Mouse (Mus musculus) midbrain, embryonic 12.5 days (tissue): Measurements from ENCODE around the gene Atxn7l1. TPM values are rescaled to one million over a fixed set of nuclear protein-coding genes. Genes with fewer than 3 reads are reported as not detected.
"Not testable (repeated sequence)": the region's sequence is repeated elsewhere in the genome, so short reads cannot be mapped to it uniquely, and the experiment has no call there.

Experiments used
- ATAC-seq: fragments of 200-750 bp; cut with Nextera tagmentation; 2 replicates; pipeline ENCODE4 v1.8.0; 2017; ENCODE audit warnings: low read depth, moderate TSS enrichment, moderate library complexity; ENCODE audit not compliant: low FRiP score
- H3K27ac ChIP-seq: fragments of 300-500 bp; sonication (generic); replicated peaks from 2 replicates; pipeline ENCODE4 v1.5.1; 2016; ENCODE audit warnings: mild to moderate bottlenecking
- H3K27me3 ChIP-seq: fragments of 300-500 bp; sonication (generic); 2 replicates; pipeline ENCODE4 v1.6.1; 2016; ENCODE audit warnings: mild to moderate bottlenecking
- H3K36me3 ChIP-seq: fragments of 300-500 bp; sonication (generic); 2 replicates; pipeline ENCODE4 v1.6.1; 2016
- H3K4me1 ChIP-seq: fragments of 300-500 bp; sonication (generic); 2 replicates; pipeline ENCODE4 v1.6.1; 2016
- H3K4me2 ChIP-seq: fragments of 300-500 bp; sonication (generic); replicated peaks from 2 replicates; pipeline ENCODE4 v1.6.1; 2016; ENCODE audit warnings: mild to moderate bottlenecking, moderate library complexity
- H3K4me3 ChIP-seq: fragments of 300-500 bp; sonication (generic); 2 replicates; pipeline ENCODE4 v1.5.1; 2016; ENCODE audit warnings: mild to moderate bottlenecking
- H3K9ac ChIP-seq: fragments of 300-500 bp; sonication (generic); replicated peaks from 2 replicates; pipeline ENCODE4 v1.6.1; 2016; ENCODE audit warnings: mild to moderate bottlenecking, moderate library complexity
- H3K9me3 ChIP-seq: fragments of 300-500 bp; sonication (generic); 2 replicates; pipeline ENCODE4 v1.6.1; 2016; ENCODE audit warnings: mild to moderate bottlenecking
- WGBS: fragments of 180-500 bp; shearing (Covaris S2); methylation state at CpG from one replicate; pipeline ENCODE4 v1.1.7; 2016; 5-methylcytosine and 5-hydroxymethylcytosine counted together
- polyA plus RNA-seq: library from polyadenylated mRNA; unstranded; fragments of >200 nt; fragmentation: Nextera tagmentation; extraction: Ambion mirVana; gene quantifications from 2 replicates; pipeline ENCODE4 v1.2.1, GENCODE M21; 2016

Atxn7l1 gene
- polyA plus RNA-seq, 1 experiment from 2014 or later: 11.3 TPM

DNA sequence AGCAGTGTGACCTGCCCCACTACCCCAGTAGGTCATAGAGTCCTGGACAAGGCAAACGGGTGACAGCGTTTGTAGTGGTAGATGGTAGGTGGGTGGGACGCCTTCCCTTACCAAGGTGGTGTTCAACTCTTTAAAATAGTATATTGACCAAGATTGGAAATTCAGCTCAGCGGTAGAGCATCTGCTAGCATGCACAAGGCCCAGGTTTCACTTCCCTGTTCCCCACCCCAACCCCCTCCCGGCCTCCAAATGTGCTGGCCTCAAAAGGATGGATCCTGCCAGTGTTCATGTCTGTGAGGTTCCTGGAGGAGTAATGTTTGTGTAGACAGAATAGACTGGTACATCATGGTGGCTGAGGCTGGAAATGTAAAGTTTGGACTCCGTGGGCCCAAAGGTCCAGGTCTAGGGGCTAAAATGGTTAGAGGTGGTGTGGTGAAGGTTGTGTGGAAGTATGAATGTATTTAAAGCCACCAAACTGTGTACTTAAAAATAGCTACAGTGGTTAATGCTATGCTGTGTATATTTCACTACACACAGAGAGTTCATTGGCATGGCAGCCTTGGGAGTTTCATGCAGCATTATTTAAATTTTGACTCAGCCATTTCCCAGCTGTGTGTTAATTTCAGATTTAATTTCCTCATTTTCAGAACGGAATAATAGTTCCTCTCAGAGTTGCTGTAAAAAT lies 9.0 kb downstream of the Atxn7l1 start:
- Histone ChIP-seq H3K4me3 (no peak overlapping the region), H3K9me3 (no peaks in the 10 kb centered on the region), H3K9ac (no peak overlapping the region), H3K36me3 (peaks cover 5% of the 10 kb centered on the region; the same call in 1 of the 2 replicates), H3K27me3 (no peaks in the 10 kb centered on the region), H3K27ac (no peak overlapping the region), H3K4me2 (no peak overlapping the region), H3K4me1 (no peaks in the 10 kb centered on the region; the same call in 1 of the 2 replicates)
- WGBS: 91% methylated on average over 7 of the region's 7 CpGs
- no peak for ATAC-seq

DNA sequence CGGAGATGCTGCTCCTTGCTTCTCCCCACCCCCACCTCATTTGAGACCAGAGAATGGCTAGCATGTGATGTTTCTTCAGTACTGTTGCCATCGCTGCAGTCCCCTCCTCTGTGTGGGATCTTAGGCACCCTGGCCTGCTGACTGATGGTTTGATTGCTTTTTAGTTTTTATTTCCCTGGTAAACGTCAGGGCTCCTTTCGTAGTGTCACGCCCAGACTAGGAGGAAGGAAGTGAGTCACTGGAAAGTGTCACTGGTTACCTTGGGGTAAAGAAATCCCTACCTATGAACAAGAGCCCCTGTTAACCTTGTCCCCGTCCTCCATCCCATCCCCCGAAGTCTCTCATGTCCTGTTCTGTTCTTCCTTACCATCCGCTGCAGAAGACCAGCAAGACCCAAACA lies 10.8 kb downstream of the Atxn7l1 start:
- Histone ChIP-seq H3K27me3 (no peaks in the 10 kb centered on the region), H3K4me1 (peaks cover 5% of the 10 kb centered on the region; the same call in 1 of the 2 replicates), H3K27ac (no peak overlapping the region), H3K4me3 (no peak overlapping the region), H3K36me3 (peaks cover 5% of the 10 kb centered on the region; the same call in 1 of the 2 replicates), H3K9ac (no peak overlapping the region), H3K4me2 (no peak overlapping the region), H3K9me3 (no peaks in the 10 kb centered on the region)
- no peak for ATAC-seq
- 86% methylated on average over 8 of the region's 8 CpGs for WGBS

DNA sequence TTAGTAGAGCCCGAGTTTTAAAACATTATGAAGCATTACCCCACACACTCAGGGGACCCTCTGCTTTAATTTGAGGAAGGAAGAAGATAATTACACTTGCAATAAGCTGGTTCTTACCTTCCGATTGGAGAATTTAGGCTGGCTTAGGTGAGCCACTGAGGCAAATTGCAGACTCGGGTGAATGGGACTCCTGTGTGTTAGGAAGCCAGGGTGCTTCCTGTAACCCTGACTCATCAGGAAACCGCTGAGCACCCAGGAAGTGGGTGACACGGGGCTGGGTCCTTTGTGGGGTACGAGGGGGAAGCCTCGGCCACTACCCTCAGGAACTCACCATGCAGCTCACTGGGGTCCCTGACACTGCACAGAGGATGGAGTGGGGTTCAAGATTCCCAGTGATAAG lies 12.9 kb downstream of the Atxn7l1 start:
- H3K9ac ChIP-seq: no peak overlapping the region
- peaks cover 5% of the 10 kb centered on the region; the same call in 1 of the 2 replicates for H3K4me1 ChIP-seq
- H3K9me3 ChIP-seq: no peaks in the 10 kb centered on the region
- H3K36me3 ChIP-seq: peaks cover 4% of the 10 kb centered on the region; the same call in 1 of the 2 replicates
- no peak overlapping the region for H3K27ac ChIP-seq
- H3K4me2 ChIP-seq: no peak overlapping the region
- ATAC-seq: no peak
- H3K27me3 ChIP-seq: no peaks in the 10 kb centered on the region
- no peak overlapping the region for H3K4me3 ChIP-seq
- 93% methylated on average over 7 of the region's 7 CpGs for WGBS

DNA sequence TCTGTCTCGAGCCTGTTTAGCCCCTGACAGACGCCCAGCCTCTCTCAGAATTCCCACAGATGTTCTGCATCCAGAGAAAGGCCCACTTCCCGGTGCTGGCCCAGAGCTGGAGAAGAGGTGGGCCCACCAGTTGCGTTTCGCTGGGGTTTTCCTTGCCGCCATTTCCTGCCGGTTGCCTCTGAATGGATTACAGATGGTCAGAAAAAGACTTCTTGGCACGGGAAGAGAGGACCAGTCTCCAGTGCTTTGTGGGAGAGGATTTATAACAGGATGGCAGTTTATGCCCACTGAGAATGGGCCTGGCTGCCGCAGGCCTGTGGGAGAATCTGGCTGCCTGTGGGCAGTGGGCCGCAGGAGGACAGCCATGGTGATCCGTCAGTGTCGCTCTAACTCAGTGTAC lies 15.0 kb downstream of the Atxn7l1 start:
- Histone ChIP-seq H3K9ac (peak overlapping the region; percentile 31; the same call in 1 of the 2 replicates), H3K4me2 (no peak overlapping the region), H3K9me3 (no peaks in the 10 kb centered on the region), H3K27ac (peak overlapping the region; percentile 49; the same call in 1 of the 2 replicates), H3K4me1 (peaks cover 5% of the 10 kb centered on the region; the same call in 1 of the 2 replicates), H3K36me3 (peaks cover 4% of the 10 kb centered on the region; the same call in 1 of the 2 replicates), H3K4me3 (no peak overlapping the region), H3K27me3 (no peaks in the 10 kb centered on the region; the same call in 1 of the 2 replicates)
- WGBS: 55% methylated on average over 12 of the region's 12 CpGs
- no peak for ATAC-seq

DNA sequence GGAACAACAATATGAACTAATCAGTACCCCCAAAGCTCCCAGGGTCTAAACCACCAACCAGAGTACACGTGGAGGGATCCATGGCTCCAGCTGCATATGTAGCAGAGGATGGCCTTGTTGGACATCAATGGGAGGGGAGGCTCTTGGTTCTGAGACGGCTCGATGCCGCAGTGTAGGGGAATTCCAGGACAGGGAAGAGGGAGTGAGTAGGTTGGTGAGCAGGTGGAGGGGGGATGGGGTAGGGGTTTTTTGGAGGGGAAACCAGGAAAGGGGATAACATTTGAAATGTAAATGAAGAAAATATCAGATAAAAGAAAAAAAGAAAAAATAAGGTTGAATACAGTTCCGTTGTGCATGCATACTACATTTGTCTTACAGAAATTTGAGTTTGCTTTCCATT lies 16.5 kb downstream of the Atxn7l1 start:
- H3K36me3 ChIP-seq, H3K27me3 ChIP-seq, ATAC-seq, H3K27ac ChIP-seq, H3K9me3 ChIP-seq, H3K4me2 ChIP-seq, H3K4me3 ChIP-seq, H3K9ac ChIP-seq, H3K4me1 ChIP-seq: not testable (repeated sequence)
- 94% methylated on average over 5 of the region's 5 CpGs for WGBS

DNA sequence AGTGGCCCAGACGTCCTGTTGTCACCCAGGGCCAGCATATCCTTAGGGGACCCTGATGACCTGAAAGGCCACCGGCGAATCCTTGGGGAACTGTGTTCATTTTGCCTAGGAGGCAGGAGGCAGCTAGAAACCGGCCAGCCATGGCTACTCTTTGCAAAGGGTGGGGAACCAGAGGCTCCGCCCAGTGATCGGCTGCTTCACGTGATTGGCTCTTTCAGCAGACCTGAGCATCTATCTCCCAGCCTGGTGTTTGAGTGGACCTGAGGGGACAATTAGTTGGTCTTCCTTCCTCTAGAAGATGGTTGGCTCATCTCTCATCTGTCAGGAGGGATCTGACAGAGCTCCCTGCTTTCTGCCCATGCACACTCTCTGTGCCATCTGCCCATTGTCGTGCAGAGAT lies 19.2 kb downstream of the Atxn7l1 start:
- peaks cover 5% of the 10 kb centered on the region; the same call in 1 of the 2 replicates for H3K4me1 ChIP-seq
- no peak for ATAC-seq

DNA sequence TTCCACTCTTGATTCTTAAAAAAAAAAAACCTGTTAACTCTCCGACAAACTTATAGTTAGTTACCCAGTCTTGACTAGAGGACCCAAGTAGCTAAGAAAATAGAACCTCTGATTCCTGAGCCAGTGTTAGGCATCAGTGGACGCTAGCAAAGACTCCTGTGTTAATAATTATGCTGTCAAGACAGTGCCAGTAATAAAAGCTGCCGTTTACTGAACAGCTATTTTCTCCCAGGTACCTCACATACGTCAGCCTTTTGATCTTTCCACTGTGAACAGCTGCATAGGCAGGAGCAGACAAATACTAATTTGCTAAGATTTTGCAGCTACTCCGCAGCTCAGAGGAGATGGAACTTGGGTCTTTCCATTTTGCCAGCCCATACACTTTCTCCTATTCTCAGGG lies 20.1 kb downstream of the Atxn7l1 start:
- WGBS: 87% methylated on average over 5 of the region's 5 CpGs
- no peak for ATAC-seq
- no peak overlapping the region for H3K27ac ChIP-seq
- no peaks in the 10 kb centered on the region; the same call in 1 of the 2 replicates for H3K27me3 ChIP-seq
- H3K9ac ChIP-seq: no peak overlapping the region
- no peaks in the 10 kb centered on the region for H3K9me3 ChIP-seq
- no peak overlapping the region for H3K4me3 ChIP-seq
- H3K36me3 ChIP-seq: peaks cover 4% of the 10 kb centered on the region; the same call in 1 of the 2 replicates
- peaks cover 3% of the 10 kb centered on the region; the same call in 1 of the 2 replicates for H3K4me1 ChIP-seq
- H3K4me2 ChIP-seq: no peak overlapping the region

More for the DNA sequence above, 19.2 kb downstream of the Atxn7l1 start:
- Histone ChIP-seq H3K36me3 (peaks cover 4% of the 10 kb centered on the region; the same call in 1 of the 2 replicates), H3K27ac (no peak overlapping the region), H3K27me3 (no peaks in the 10 kb centered on the region; the same call in 1 of the 2 replicates), H3K4me2 (no peak overlapping the region), H3K4me3 (no peak overlapping the region), H3K9me3 (no peaks in the 10 kb centered on the region), H3K9ac (no peak overlapping the region)
- 63% methylated on average over 8 of the region's 8 CpGs for WGBS

DNA sequence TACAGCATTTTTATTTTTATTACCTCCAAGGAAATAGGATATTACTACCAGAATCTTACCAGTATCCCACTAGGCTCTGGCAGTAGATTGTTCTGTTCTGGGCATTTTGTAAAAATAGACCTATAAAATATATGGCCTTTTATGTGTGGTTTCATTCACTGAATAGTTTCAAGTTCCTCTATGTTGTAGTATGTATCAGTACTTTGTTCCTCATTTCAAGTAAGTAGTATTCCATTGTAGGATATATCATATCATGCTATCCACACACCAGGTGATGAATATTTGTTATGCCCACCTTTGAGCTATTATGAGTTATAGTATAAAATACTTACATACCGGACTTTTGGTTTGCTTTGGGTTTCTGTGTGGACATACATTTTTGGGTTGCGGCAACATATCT lies 21.0 kb downstream of the Atxn7l1 start:
- H3K27ac ChIP-seq: no peak overlapping the region
- H3K36me3 ChIP-seq: peaks cover 4% of the 10 kb centered on the region; the same call in 1 of the 2 replicates
- H3K9me3 ChIP-seq: no peaks in the 10 kb centered on the region
- no peak overlapping the region for H3K4me2 ChIP-seq
- no peak for ATAC-seq
- no peaks in the 10 kb centered on the region for H3K4me1 ChIP-seq
- no peaks in the 10 kb centered on the region; the same call in 1 of the 2 replicates for H3K27me3 ChIP-seq
- no peak overlapping the region for H3K9ac ChIP-seq
- H3K4me3 ChIP-seq: no peak overlapping the region
- WGBS: 95% methylated on average over 2 of the region's 2 CpGs

DNA sequence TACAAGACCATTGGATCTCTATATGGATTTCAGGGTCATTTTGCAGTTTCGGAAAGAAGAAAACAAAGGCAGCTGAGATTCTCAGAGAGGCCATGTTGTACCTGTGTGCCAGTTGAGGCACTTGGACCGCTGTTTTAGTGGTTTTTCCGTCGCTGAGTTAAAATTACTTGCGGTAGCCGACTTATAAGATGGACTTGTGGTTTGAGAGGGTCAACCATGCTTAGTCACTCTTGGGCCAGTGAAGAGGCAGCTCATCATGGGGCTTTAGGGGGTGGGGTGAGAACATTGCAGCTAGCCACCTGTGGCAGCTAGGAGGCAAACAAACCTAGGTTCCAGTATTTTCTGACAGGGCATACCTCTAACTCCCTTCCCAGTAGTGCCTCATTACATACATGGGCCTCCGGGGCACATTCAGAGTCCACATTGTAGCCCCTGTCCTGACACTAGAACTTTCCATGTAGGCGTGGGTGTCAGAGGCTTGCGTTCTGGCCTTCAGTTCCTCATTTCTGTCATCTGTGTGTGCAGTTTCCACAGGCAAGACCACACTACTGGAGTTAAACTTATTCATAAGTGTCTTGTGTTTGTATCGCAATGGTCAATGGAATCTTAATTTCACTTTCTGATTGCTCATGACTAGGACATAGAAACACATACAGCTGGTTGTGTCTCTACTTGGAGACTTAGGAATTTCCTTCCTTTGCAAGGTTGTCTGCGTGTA lies 22.4 kb downstream of the Atxn7l1 start:
- ATAC-seq: no peak
- Histone ChIP-seq H3K36me3 (no peaks in the 10 kb centered on the region), H3K27me3 (no peaks in the 10 kb centered on the region; the same call in 1 of the 2 replicates), H3K27ac (no peak overlapping the region), H3K4me1 (no peaks in the 10 kb centered on the region), H3K4me2 (no peak overlapping the region), H3K9ac (no peak overlapping the region), H3K4me3 (no peak overlapping the region), H3K9me3 (no peaks in the 10 kb centered on the region)
- 93% methylated on average over 11 of the region's 11 CpGs for WGBS

DNA sequence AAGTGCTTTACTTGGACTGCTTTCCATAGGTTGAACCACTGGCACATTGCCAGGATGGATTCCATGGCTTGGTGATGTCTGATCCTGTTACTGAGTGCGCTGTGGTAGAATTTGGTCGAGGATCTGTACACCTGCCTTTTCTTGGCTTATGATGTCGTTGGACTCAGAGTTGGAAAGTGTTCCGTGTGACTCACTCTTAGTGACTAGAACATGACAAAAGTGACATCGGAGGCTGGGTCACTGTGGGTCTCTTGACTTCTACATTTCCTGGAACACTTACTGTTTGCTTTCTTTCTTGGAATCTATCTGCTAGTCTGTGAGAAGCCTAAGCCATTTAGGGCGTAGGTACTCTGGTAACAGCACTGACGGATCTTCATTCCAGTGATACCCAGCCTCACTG lies 23.3 kb downstream of the Atxn7l1 start:
- Histone ChIP-seq H3K27ac (no peak overlapping the region), H3K4me1 (peaks cover 5% of the 10 kb centered on the region), H3K9ac (no peak overlapping the region), H3K27me3 (no peaks in the 10 kb centered on the region; the same call in 1 of the 2 replicates), H3K36me3 (no peaks in the 10 kb centered on the region), H3K4me2 (no peak overlapping the region), H3K9me3 (no peaks in the 10 kb centered on the region), H3K4me3 (no peak overlapping the region)
- ATAC-seq: no peak
- 95% methylated on average over 7 of the region's 7 CpGs for WGBS

DNA sequence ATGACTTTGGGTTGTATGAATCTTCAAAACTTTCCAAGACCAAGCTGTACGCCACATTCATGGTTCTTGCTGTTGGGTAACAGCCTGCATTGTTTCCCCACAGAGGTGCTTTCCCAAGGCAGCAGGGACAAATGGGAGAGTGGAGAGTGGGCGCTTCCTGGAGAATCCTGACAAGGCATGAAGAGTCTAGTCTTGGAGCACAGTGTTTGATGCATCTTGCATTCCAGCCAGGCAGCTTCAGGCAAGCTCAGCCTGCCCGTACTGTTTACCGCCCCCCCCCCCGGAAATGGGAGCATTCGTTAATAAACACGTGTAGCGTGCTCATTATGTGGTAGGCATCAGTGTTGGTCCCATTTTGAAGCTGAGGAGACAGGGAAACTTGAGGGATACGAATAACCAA lies 25.4 kb downstream of the Atxn7l1 start:
- H3K9me3 ChIP-seq: no peaks in the 10 kb centered on the region
- no peak overlapping the region for H3K27ac ChIP-seq
- H3K27me3 ChIP-seq: no peaks in the 10 kb centered on the region
- no peak overlapping the region for H3K4me2 ChIP-seq
- H3K4me1 ChIP-seq: peaks cover 15% of the 10 kb centered on the region
- no peaks in the 10 kb centered on the region for H3K36me3 ChIP-seq
- 90% methylated on average over 9 of the region's 9 CpGs for WGBS
- H3K4me3 ChIP-seq: no peak overlapping the region
- no peak overlapping the region for H3K9ac ChIP-seq
- no peak for ATAC-seq

DNA sequence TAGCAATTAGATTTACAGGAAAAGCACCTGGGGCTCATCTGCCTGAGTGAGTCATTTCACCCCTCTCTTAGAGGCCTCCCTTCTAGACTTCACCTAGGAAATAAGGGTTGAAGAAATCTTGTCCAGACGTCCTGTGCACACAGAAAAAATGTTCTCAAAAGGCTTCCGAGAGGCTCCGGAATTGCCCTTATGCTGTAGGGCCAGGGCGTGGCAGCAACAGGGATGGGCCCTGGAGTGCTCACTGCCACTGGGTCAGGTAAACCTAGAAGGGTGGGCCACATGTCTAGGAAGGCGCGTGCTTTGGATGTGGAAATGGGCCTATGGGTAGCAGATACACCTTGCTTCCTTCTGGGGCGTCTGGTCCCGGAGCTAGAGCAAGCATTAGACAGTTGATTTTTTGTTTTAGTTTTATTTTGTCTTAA lies 26.2 kb downstream of the Atxn7l1 start:
- Histone ChIP-seq H3K4me1 (peaks cover 15% of the 10 kb centered on the region), H3K27ac (no peak overlapping the region), H3K4me2 (no peak overlapping the region), H3K4me3 (no peak overlapping the region), H3K9ac (no peak overlapping the region), H3K36me3 (no peaks in the 10 kb centered on the region), H3K27me3 (no peaks in the 10 kb centered on the region), H3K9me3 (no peaks in the 10 kb centered on the region)
- WGBS: 89% methylated on average over 8 of the region's 8 CpGs
- no peak for ATAC-seq
